Mouse (Mus musculus) skeletal muscle tissue, adult 2 months (tissue): ENCODE results near the gene 2310007B03Rik.

ENCODE experiments used
- DNase-seq: peaks from one replicate; pipeline ENCODE4 v3.0.0-alpha.2; 2012; ENCODE audit warnings: low read depth, low spot score

The 2310007B03Rik gene

DNA sequence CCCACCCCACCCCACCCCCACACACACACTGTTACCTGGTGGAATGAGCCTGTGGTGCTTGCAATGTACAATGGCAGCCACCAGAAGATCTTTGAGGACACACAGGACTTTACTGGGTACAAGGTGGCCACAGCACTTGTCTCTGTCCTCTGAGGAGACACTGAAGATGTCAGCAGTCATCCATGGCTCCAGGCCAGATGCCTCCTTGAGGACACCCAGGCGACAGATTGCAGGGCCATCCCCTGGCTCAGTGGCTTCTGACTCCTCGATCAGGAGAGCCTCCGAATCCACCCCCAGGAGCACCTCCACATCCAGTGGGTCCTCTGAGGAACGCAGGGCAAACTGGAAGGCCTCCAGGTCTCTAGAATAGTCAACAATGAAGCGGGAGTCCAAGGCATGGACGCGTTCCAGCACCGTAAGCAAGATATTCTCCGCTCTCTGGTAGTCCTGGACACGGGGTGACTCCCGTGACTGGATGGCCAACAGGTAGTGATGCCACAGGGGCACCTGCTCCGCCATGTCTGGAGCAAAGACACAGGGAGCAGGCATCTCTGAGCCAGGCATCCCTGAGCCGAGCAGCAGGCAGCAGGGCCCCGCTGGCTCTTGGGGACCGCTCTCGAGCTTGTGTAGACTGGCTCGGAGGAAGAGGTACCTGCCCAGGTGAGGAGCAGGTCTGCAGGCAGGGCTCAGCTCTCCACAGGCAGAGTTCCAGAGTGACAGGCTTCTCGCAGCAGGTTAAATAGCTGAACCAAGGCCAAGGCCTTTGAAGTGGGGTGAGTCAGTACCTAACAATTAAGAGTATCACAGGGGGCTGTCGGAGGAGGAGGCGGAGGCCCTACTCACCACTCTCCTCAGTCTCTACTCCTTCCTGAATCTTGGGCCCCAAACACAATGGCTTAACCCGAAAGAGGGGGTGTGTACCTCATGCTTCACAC, 915 bp downstream of the 2310007B03Rik start:
- no peak for DNase-seq

DNA sequence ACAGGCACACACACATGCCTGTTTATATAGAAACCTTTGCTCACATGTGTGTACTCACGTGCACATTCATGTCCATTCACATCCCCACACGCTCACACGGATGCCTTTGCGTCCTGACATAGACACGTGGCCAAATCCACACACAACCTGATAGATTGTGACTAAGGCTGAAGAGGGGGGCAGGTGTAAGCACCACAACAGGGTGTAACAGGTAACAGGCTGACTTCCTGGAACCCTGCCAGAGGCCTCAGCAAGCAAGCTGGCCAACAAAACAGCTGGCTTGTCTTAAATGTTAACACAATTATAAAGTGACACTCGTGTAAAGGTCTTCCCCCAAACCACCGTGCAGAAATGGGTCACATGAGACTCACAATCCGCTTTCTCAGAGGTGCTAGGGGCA, 1.8 kb downstream of the 2310007B03Rik start:
- no peak for DNase-seq

DNA sequence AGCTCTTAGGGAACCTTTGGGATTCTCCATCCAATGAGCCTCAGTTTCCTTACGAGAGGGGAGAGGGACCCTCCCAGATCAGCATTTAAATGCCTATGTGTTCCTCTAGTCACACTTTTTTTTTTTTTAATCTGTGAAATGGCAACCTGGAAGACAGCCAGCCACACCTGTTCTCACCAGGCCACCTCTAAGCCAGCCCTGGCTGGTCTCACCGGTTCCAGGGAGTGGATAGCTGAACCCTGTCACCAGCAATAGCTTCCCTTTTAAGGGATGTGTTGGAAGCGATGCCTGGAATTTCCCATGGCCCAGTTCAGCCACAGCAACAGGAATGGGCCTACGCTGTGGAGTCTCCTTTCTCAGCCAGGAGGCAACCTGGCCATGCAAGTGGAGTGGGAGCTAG, 3.2 kb downstream of the 2310007B03Rik start:
- DNase-seq = no peak

DNA sequence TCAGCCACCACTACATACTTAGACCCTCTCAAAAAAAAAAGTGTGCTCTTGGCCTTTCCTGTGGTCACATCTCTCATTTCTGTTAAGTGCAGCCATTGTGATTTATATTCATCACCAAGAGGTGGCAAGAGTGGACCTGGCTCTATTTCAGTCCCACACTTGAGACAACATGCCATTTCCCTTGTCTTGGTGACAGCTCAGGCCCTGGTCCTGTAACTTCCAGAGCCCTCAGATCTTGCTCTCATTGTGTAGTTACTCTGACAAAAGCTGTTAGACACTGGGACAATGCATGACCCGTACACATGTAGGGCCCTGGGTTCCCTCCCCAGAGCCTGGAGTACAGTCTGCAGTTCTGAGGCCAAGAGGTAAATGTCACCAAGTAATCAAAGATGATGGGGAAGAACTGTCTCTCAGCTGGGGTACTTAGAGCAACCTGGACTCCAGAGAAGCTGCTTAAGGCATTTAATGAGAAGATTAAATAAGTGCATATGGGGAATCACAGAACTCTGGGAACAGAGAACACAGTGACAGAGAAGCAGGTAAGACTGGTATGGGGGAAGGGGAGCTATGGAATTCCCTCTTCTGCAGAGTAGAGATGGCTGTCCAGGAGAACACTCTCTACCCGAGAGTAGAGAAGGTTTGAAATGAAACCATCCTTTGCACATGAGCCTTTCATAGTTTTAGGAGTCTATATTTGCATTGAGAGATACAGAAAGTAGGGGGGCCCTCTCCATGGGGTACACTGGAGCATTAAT, 9.7 kb downstream of the 2310007B03Rik start:
- DNase-seq = no peak

DNA sequence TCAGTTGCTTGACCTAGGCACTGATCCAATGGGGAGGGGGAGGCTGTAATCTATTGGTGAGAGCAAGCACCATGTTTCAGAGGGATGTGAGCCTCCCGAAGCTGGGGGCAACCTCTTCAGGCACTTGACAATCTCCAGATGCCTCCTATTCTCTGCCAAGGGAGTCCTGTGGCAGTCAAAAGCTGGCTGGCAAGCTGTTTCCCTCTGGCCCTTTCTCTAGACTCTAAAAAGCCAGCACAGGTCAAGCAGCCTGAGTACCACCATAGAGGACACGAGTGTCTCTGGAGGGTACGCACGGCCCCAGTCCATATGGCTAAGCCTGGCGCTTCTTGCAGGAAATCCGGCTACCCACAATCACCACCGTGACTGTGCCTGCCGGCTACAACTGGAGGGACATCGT, 16.6 kb downstream of the 2310007B03Rik start:
- DNase-seq = no peak

DNA sequence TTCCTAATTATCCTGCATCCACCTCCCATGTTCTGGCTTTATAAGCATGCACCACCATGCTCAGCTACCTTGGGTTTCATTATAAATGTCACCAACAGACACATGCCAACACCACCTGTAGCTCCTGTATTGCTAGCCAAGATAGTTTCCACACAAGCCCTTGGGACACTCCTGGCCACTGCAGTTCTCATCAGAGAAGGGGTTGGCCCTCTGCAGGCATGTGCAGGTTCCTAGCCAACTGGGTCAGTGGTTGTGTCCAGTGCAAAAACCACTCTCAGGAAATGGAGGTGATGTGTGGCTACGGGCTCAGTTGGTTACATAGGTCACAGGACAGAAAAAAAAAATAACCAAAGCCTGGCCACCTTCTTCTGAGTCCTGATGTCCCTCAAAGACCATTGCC, 17.9 kb downstream of the 2310007B03Rik start:
- DNase-seq = no peak

DNA sequence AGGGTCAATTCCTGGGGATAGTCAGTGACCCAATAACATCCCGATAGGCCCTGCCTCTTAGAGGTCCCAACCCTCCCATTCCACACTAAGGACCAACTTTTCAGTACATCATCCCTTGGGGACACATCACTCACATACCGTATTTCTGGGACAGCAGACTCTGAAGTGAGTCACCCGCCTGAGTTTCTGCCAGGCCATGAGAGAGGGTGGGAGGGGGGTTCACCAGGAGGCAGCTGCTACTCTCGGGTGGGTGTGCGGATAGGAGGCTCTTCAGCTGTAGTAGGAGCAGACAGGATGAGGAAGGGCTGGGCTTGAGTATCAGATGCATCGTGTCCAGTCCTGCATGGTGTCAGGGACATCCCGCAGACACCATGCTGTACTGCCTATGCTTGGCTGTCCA, 21.0 kb downstream of the 2310007B03Rik start:
- no peak for DNase-seq

DNA sequence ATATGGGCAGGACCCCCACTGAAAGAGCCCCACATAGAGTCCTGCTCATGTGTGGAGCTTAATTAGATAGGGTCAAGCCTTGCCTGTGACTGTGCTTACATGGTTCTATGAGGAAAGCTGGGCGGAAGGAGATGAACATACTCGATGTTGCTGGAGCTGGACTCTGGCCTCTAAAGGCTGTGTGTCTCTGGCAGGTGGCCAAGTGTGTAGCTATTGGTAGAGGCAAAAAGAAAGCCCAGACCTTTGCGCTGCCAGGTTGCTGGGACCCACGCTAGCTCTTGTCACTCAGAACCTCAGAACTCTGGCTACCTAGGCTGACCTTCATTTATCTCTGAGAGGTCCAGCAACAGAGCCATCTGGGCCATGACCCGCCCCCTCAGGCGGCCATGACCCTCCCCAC, 22.2 kb downstream of the 2310007B03Rik start:
- no peak for DNase-seq

DNA sequence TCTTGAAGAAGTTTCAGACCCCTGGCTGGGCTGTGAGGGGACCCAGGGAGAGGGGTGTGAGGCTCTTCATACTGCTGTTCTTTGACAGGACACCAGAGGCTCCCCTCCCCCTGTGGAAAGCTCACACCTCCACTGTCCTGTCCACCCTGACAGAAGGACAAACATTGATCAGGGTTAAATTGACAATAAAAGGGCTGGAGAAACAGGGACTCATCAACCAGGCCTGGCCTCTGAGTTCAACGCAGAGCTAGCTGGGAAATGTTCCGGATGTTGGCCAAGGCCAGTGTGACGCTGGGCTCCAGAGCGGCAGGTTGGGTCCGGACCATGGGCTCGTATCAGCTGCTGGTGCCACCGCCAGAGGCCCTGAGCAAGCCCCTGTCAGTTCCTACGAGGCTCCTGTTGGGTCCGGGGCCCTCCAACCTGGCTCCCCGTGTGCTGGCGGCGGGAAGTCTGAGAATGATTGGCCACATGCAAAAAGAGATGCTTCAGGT, 25.7 kb downstream of the 2310007B03Rik start, which contains the start of gene Agxt:
Gene Agxt (plus strand): TSS at position 205 of the 491 bp plus-strand sequence.
- no peak for DNase-seq

DNA sequence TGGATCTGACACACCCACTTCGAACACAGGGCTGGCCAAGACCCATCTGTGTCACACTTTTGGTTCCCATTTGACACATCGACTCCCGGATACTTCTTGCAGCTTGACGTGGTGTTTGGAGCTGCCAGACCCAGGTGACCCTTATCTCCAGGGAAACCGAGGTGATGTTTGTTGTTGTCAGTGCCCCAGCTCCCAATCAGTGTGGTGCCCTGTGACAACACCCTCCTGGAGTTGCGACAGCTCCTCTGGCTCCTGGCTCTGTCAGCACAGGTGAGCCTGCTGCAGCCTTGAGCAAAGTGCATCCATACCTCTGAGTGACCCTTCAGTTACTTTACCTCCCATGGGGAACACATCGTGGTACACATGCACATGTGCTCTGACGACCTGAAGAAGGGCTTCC, 28.1 kb downstream of the 2310007B03Rik start:
- DNase-seq = no peak

DNA sequence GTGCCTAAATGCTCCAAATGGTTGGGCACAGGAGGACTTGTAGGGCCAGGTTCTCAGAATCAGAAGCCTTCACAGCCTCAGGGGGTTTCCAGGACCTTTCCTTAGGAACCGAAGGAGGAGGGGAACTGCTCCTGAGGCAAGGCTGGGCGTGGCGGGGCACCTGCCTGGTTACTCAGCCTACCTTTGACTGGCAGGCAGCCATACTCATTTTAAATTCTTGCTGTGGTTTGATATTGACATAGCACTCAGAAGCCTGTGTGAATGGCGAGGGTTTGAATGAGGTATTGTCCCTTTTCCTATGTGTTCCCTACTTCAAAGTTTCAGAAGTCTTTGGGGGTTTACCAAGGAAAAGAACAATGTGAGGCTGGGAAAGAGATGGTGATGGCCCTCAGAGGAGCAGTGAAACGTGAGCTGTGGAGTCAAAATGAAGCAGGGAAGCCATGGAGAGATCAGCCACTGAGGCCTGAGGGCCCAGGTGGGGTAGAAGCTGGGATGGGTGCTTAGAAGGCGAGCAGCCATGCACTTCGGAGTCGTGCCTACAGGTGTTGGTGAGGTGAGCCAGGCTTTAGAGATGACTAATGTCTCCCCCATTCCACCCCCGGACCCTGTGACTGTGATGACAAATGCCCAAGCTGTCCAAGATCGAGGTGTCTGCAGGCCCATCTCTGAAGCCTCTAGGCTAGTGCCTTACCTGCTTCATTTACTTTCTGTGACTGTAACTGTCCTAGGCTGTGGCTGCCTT, 30.3 kb downstream of the 2310007B03Rik start:
- DNase-seq = no peak

DNA sequence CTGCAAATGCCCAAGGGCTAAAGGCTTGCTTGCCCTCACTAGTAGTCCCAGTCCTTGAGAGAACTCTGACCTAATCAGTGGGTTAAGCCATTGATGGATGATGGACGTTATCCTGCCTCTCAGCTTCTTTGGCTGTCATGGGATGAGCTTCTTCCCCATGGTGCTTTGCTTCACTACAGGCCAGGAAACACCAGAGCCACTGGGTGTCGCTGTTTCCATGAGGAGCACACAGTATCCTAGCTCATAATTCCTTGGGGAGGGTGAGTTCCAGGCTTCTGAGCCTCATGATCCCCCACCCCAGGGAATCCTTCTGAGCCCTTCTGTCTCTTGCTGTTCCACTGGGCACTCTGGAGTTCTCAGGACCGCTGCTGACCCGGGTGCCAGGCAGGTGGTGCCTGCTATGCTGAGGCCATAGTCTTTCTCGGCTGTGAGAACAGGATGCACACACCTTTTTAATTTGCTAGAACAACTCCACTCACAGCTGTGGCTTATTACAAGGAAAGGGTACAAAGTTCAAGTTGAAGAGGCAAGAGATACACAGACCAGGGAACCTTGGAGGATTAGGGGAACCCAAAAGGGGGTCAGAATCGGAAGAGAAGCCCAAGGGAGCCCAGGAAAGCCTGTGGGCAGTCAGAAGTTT, 31.9 kb downstream of the 2310007B03Rik start:
- DNase-seq = no peak

DNA sequence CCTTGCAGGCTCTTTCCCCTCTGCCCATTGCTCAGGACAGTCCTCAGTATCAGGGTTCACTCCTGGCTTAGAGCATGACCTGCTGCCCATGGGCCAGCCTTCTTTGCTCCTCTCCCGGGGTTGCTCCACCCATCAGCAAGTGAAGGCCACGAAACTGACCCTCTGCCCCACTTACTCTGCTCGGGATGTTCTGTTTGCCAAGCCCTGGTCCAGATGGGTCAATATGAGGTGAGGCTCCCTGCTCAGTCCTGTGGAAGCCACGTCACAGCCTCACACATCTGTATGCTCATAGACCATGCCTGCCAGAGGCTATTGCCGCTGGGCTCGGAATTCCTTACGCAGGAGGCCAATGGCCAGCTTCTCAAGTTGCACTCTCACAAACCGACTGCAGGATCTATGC, 32.5 kb downstream of the 2310007B03Rik start:
- no peak for DNase-seq

DNA sequence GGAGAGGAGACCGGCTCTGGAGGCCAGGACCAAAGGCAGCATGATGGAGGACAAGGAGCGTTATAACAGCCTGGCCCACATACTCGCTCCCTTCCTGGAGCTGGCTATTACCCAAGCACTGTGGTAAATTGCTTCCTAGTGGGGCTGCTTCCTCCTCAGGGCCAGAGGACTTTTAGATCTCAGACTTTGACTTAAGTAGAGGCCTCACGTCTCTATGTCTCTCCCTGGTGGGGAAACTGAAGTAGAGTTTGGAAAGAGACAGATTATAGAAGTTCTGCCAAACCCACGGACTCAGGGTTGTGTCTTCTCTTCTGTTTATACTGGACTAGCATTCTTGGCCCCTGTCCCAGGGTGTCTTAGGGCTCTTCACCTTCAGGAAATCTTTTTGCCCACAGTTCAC, 35.5 kb downstream of the 2310007B03Rik start:
- DNase-seq = peak; percentile 10

DNA sequence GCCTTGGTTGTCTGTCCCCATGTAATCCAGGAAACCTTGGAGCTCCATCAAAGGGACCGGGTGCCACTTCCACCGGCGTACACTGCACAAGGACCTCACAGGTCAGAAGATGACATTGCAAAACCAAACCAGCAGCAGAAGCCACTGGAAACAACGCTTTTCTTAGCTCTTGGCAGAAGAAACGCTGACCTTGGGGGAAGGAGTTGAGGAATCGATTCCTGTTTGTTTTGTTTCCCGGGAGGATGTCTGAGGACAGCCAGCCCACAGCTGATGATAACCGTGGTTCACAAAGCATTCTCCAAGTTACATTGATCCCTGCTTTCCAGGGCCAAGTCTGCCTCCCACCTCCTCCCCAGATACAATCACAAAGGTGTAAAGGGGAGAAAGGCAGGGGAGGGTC, 36.7 kb downstream of the 2310007B03Rik start:
- no peak for DNase-seq

DNA sequence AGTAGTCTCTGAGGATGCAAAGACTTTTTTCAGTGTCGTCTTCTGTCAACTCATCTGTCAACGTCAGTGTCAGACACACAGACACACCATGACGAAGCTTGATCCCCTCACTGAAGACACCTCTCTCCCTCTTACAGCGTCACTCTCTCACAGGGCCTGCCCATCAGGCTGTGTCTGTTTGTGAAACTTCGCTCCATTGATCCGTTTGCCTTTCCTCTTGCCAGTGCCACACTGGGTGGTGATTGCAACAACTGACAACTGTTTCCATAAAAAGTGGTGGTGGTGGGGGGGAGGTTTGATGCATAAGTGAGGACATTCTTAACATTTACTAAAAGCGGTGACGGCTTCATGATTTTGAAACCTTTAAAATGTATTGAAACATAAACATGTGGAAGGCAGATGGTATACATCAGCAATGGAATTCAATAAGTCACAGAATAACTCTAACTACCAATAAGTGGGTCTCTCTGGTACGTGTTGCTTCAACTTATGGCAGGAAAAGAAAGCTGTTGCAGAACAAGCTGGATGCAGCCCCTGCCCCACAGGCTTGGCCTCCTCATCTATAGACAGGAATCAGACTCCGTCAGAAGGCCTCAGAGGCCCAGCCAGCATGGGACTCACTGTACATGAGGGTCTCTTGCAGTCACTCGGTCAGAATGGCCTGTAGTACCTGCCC, 37.4 kb downstream of the 2310007B03Rik start:
- no peak for DNase-seq

DNA sequence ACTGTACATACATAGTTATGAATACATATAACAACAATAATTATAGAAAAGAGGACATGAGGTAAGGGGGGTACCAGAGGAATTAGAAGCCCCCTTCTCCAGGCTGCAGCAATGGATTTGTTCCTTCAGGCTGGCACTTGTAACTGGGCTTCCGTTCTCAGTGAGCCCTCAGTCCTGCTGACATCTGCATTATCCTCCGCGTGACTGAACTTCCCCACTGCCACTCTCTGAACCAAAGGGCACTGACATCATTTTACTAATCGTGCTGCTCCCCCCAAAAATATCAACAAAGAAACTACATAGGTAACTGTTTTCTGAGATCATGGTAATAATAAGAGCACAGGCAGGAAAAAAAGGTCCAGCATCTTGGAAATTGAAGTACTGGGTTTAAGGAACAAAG, 41.9 kb downstream of the 2310007B03Rik start:
- DNase-seq = no peak

DNA sequence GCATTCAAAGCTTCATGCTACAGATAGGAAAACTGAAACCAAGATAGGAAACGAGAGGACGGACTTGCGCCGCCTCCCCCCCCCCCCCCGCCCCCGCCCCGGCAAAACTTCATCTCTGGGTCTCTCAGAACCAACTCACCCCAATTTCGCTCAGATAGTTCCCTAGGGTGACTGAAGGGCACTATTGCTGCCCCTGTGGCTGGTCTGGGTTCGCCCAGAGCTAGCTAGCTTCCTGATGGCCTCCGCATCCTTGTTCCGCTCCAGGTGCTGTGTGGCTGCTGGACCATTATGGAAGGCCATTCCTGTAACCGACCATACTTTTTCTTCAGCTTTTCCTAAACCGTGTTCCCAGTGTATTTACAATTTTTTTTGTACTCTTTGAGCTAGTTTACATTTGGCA, 45.3 kb downstream of the 2310007B03Rik start:
- no peak for DNase-seq

DNA sequence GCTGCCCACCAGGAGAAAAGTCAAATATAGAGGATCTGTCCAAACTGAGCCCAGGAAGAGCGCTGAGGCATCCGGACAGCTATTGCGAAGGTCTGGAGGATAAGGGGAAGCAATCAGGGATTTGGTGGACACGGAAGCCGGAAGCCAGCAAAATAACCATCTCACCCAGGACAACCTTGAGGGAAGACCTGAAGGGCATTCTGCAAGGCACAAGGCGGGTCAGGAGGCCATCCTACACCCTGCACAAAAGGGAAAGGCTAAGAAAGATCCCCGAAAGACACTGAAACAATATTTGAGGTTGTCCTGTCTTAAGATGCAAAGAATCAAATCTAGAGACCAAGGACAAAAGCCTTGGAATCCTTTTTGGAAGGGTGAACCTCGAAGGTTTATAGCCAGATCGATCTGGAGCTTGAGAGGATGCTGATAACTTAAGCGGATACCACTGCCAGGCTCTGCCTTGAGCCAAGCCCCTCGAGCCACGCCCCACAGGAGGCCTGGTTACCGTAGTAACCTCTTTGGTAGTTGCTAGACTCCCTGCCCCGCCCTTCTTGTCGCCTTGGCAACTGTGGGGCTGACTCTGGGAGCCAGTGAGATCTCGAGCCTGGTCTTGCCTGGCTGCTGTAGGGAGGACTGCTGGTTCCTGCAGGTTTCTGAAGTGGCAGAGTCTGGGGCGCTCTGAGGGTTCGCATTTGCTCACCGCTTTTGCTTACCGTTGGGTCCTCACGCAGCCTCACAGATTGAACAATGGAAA, 45.9 kb downstream of the 2310007B03Rik start:
- DNase-seq = peak; percentile 15

DNA sequence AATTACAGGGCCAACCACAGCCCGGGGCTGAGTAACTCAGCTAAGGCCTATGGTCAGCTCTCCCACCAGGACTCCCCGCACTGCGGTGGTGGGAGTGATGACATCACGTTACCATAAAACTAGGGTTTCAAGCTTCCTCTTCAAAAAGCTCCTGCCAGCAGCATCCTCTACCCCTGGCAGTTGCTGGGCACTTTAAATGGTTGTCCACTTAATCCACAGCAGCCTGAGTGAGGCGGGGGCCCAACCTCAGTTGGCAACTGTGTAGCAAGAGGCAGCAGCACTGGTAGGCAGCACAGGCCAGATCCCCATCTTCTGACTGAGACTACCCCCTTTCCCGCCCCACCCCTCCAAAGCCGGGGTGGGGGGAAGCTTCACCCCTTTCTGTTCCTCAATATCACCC, 58.0 kb downstream of the 2310007B03Rik start:
- no peak for DNase-seq
